Mouse (Mus musculus): ENCODE results near the gene Vps4b. TPM values are rescaled to one million over a fixed set of nuclear protein-coding genes. Genes with fewer than 3 reads are reported as not detected.

Gene Vps4b
- 217 and 290 TPM in 2 replicates for total RNA-seq (2023)

GRCm38 (mm10) chr1:106796542-106796924 is at the start of gene Vps4b:
Vps4b (minus strand) TSS chr1:106796728.

GRCm38 (mm10) chr1:106759572-106760435 is 36.7 kb downstream of the Vps4b start, which contains the start of gene Kdsr:
Kdsr (minus strand) TSS chr1:106759727.

Other genes with a start within 250 kb of the Vps4b start
- gene Bcl2, start 82.5 kb downstream of the Vps4b start, total RNA-seq (2023): 3.3 and 5.5 TPM in 2 replicates
- 8.6 and 12.3 TPM in 2 replicates for gene Kdsr, start 37.0 kb downstream of the Vps4b start, total RNA-seq (2023)
- gene Serpinb5, start 64.4 kb upstream of the Vps4b start, total RNA-seq (2023): not detected in 2 replicates
- 0.38 TPM in 1 of 2 replicates, not detected in the other for gene Serpinb12, start 137.7 kb upstream of the Vps4b start, total RNA-seq (2023)
- not detected in 2 replicates for gene Serpinb13, start 184.3 kb upstream of the Vps4b start, total RNA-seq (2023)